Mouse (Mus musculus): Measurements from ENCODE around the gene Ptger3.

DNA sequence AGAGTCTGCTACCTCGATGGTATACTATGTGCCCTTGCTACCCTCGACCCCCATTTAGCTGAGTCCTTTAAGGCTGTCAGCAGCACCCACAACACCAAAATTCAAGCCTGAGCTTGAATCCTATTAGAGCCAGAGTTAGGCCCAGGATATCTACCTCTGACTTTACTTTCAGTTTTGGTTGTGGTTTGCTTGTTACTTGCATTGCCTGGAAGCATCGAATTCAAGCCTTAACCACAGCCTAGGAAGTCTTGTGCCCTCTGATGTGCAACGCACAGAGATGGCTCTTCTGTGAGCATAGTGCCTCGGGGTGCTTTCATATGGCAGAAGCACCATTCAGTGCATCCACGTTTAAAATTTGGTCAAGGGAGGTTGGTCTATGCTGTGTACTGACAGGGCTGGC lies 5.3 kb downstream of the Ptger3 start:
- TF ChIP-seq CTCF (IDR thresholded peaks at IDR 0.05; ENCODE audit: control insufficient read depth, insufficient read depth, insufficient read length): no peak
- no peak for TF ChIP-seq MYOG (IDR thresholded peaks at IDR 0.05; ENCODE audit: control insufficient read depth, extremely low read depth, insufficient read length)

Data from C2C12 (cell line).